Mouse (Mus musculus): Measurements from ENCODE around the gene Anxa1. TPM values are rescaled to one million over a fixed set of nuclear protein-coding genes. Genes with fewer than 3 reads are reported as not detected.
A peak's percentile ranks its signal among the peaks of the same experiment; 100 is the strongest.

The Anxa1 gene
- 10 to 100 TPM; 10.5 to 21.5 TPM for total RNA-seq (2021)
- long read RNA-seq, experiment 1, transcript Anxa1-201 (13 exons, 1,674 nt): major isoform, 19 of 21 reads
- long read RNA-seq, experiment 1, partial matches to known transcripts: 1 of 21 reads
- long read RNA-seq, experiment 1, other reads (novel, unspliced or antisense): 1 of 21 reads
- long read RNA-seq, experiment 2, transcript Anxa1-201 (13 exons, 1,674 nt): major isoform, 21 of 21 reads
- long read RNA-seq, experiment 2, partial matches to known transcripts: 0 of 21 reads
- long read RNA-seq, experiment 2, other reads (novel, unspliced or antisense): 0 of 21 reads

DNA sequence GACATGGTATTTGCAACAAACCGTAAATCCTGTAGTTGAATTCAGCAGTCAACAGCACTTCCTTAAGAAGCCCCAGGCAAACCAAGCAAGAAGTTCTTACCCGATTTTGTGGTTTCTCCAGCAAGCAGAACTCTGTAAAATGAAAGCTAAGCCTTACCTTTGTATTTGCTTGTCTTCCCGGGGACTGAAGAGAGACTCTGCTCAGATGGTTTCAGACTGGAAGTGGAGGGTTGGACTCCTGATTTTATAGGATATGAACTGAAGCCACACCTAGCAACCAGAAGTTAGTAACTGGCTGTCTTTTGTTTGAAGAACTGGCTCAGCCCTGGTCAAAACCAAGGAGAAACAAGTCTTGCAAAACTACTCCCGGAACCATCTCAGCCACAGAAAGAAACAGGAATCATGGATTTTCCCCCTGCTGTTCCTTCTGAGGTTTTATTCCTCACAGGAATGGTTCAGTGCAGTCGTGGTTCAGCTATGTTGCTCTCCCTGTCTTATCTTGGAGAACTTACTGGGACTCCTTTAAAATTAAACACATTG, at the start of gene Anxa1:
Gene Anxa1 (minus strand): TSS at position 490 of the 540 bp plus-strand sequence.
- peak; percentile 69 for DNase-seq (ENCODE audit: low spot score)

DNA sequence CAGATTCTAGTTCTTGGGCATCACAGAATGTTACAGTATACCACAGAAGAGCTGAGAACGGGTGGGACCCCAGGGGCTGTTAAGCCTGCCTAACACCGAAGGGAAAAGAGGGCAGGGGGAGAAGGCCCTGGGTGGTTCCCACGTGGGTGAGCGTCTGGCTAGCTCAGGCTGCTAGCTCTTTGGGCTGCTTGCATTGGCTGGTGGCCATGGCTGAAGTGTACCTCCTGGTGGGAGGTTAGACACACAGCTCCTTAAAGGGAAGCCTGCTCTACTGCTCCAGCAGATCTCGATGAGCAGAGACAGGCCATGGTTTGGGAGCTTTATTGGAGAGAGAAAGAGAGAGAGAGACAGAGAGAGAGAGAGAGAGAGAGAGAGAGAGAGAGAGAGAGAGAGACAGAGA, 46.3 kb upstream of the Anxa1 start:
- no peak for DNase-seq (ENCODE audit: low spot score)

DNA sequence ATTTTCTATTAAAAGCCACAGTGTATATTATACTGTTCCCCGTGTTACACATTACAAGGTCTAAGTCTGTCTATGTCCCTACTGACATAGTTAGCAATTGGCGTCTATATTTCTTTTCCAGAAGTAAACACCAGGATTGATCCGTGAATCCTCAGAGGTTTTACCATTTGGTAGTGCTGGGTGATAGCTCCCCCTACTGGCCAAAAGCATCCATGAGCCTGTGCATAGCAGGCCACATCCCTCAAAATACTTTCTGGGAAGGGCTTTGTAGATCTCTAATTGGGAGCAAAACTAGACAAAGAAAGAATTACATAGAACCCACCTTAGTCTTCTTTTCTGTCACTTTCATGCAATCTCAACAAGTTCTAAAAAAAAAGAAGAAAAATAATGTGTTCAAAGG, 43.8 kb upstream of the Anxa1 start:
- peak; percentile 54 for DNase-seq (ENCODE audit: low spot score)

DNA sequence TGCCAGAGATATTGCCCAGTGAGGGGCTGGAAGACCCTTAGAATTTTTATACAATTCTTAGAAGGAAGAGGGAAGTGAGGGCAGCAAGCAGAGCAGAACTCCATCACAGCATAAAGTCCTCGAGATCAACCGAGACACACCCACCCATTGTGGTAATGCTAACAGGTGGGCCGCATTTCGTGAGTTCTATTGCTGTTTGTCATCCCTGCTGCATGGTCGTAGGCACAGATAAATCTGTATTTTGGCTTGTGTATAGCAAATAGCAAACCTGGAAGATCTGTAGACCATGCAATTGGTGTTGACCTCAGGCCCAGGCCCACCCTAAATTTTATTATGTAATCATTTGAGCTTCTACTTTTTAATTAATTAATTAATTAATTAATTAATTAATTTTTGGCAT, 43.2 kb upstream of the Anxa1 start:
- DNase-seq (ENCODE audit: low spot score): no peak

DNA sequence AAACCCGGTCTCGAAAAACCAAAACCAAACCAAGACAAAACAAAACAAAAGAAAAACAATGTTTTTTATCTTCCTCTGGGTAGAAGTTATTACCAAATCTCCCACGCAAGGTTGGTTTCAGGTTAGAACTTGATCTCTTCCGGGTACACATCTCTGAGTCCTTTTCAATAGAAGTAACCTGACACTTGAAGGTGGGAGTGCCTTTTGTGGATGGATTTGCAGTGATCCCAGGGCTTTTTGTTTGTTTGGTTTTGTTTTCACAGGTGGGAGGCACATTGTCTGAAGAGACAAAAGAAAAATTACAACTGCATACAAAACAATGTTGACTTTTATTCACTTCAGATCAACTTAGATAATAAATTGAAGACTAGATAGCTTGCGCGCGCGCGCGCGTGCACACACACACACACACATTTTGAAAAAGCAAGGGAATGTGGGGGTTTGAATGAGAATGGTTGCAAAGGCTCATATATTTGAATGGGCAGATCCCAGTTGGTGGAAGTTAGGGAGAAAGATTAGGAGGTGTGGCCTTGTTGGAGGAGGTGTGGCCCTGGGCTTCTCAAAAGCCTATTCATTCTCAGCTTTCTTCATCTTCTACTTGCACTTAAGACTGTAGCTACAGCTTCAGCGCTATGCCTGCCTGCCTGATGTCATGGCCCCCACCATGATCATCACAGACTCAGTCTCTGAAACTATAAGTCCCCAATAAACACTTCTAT, 35.9 kb upstream of the Anxa1 start:
- no peak for DNase-seq (ENCODE audit: low spot score)

DNA sequence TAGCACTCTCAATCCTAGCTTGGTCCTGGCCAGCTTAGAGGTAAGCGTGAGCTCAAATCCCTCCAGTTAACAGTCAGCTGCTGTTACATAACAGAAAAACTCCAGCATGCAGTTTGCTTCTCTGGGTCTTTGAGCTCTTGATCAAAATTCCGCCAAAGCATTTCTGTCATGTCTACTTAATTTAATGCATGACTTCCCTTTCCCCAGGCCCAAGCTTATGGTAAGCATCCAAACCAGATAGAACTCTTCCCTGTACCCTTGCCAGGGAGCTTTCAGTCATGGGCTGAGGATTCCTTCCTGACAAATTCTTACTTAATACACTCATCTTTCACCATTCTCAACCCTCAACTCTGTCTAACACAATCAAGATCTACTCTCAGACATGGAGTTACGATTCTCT, 20.5 kb upstream of the Anxa1 start:
- no peak for DNase-seq (ENCODE audit: low spot score)

DNA sequence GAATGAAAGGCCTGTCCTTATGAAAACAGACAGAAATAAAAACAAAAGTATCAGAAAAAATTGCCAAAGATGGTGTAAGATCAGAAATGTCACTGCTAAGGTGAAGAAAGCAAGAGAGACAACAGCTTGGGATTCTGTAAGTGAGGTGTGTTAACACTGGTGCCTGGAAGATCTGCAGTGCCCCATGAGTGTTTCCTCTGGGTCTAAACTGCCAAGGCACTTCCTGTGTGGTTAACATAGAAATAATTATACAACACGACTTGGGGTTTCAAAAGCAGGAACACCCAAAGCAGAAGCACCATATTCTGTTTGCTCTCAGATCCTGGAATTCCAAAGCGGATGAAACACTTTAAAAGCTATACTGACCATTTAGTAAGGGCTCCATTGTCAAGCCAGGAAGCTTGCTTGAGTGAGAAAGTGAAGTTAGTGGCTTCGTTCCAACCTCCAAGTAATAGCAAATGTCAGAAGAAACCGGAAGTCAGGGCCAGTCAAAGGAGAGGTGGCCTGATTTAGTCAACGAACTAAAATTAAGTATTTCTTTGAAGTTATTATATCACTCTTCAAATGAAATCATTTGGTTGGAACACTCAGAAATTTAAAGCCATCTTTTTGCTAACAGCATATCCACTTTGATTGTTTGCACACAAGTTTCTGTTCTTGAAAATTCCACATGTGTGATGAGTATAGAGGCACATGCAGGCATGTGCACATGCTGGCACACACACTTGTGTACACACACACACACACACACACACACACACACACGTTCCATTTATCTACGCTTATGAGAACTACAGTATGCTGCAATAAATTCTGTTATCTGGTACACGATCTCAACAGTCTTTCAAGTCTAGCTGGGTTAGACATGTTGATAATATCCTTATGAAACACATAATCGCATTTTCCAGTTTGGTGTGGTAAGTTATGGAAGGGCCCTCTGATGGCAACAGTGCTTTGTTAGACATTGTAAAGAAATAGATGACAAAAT, 19.1 kb upstream of the Anxa1 start:
- no peak for DNase-seq (ENCODE audit: low spot score)

DNA sequence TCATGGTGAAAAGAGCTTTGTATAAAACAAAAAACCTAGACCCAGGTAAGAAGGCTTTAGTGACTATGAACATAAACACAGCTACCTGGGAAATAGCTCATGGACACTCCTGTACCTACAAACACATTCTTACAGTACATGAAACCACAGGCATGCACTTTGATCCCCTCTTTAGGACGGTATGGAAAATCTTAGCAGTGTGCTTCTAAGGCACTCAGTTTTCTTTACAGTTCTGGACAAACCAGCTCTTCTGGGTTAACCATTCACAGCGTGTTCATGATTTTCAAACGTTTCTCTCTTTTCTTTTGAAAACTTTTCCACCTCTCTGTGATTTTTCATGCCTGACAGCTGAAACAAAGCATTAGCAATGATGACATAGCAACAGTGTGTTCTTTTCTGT, 15.7 kb upstream of the Anxa1 start:
- DNase-seq (ENCODE audit: low spot score): no peak

DNA sequence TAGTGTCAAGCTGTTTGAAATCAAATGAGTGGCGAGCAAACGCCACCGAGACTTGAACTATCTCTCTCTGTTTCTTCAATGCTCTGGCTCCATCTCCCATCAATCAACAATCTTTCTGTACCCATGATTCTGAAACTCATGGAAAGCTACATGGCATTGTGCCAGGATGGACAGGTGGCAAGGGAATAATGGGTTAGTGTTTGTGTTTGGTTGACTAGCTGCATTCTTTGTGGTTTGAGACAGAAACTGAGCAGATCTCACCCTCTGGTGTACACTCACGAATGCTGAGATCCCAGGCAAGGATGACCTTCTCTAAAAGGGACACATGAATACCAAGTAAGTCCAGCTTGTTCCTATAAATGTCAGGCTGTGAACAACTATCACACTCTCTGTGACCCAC, 14.3 kb upstream of the Anxa1 start:
- no peak for DNase-seq (ENCODE audit: low spot score)

DNA sequence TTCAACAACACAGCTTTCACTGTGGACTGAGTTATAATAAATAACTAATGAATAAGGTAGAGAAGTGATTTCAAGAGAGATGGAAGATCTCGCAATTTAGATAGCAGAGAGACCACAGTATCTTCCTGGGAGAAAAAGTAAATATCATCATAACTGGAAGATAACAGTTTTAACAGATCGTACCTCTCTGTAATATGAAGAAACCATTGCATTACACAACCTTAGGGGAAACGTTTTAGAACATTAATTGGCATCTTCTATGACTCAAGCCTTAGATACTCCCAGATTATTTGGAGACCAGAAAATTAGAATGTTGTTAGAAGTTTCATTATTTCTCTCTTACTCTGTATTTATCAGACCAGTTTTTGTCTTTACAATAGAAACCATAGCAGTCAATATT, 13.0 kb upstream of the Anxa1 start:
- DNase-seq (ENCODE audit: low spot score): no peak

DNA sequence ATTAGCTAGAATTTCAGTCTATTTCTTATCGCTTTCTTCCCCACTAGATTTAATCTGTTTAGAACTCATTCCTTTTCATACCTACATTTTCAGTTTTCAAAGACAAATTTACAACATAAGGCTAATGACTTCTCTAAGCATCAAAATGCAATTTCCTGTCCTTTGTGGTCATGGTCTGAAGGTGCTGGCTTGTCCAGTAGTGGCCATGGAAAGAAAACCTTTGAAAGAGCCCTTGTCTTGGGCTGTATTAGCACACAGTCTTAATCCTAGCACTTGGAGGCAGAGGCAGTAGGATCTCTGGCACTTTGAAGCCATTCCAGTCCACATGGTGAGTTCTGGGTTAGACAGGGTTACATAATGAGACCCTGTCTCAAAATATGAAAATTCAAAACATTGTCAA, 12.5 kb upstream of the Anxa1 start:
- no peak for DNase-seq (ENCODE audit: low spot score)

DNA sequence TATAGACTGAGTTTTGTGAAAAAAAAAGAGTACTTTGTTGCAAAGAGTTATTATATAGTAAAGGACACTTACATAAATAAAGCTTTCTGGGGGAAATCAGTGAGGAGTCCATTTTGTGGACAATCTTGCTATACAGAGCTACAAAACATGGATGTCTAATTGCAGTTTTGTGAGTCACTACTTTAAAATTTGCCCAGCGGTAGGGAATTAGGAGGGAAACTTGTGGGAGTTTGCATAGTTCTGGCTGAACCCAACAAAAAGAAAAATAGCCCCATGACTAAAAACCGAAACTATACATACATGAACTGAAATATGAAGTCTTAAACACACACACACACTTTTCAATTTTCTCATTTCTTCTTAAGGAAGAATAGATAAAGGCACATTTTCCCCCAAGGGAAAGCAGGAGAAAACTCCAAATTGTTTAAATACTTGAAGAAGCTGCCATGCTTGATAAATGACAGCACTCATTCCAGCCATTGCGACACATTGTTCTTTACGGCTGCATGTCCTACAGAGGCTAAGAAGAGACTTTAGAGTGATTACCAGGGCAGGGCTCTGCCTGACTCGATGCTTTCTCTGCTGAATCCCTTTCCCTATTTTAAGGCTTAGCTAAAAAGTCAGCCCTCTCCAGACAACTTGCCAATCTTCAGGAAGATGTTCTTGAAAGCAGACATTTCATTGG, 11.9 kb upstream of the Anxa1 start:
- DNase-seq (ENCODE audit: low spot score): no peak

DNA sequence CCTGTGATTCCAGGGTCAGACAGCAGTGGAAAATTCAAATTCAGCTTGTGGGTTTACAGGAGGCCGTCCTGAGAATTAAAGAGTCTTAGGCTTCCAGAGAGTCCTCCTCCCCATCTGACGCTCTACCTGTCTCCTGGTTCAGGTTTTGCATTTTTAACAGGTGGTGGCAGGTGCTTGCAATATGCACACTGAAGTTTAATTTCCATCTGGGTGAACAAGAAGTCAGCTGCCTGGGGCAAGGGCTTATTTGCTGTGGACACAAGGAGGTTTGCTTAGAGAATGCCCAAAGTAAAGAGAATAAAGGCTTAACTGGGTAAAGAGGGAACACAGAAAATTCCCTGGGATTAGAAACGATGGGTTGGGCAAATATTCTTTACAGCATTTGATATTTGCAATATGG, 11.2 kb upstream of the Anxa1 start:
- DNase-seq (ENCODE audit: low spot score): no peak

DNA sequence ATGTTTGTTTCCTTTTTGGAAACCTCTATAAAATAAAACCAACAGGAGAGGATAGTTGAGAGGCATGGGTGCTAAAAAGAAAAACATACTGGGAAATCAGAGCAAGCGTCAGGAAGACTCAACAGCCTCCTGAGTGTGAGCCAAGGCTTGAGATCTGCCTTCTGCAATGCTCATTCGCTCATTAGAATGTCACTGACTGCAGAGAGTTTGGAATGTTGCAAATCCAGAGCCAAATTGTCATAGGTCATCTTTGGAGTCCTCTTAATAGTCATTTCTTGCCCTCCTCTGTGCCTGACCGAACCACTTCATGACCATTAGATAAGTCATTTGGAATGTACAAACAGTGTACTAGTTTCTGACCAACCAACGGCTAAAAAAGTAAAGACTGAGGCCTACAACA, 8.4 kb upstream of the Anxa1 start:
- peak; percentile 8 for DNase-seq (ENCODE audit: low spot score)

DNA sequence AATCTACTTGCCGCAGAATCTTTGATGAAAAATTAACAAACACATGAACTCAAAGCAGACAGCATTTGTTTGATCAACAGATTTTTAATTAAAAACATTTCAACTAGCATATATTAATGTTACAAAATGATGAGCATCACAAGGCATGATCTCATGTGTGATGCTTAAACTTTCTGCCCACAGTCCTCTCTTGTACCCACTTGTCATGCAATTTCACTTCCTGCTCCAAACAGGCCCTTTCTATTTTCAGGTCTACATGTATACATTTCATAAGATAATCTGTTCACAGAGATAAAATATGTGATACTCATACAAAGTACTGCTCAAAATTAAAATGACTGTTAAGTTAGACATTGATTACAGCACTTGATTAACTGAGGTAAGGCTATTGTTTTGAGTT, 6.3 kb upstream of the Anxa1 start:
- DNase-seq (ENCODE audit: low spot score): no peak

DNA sequence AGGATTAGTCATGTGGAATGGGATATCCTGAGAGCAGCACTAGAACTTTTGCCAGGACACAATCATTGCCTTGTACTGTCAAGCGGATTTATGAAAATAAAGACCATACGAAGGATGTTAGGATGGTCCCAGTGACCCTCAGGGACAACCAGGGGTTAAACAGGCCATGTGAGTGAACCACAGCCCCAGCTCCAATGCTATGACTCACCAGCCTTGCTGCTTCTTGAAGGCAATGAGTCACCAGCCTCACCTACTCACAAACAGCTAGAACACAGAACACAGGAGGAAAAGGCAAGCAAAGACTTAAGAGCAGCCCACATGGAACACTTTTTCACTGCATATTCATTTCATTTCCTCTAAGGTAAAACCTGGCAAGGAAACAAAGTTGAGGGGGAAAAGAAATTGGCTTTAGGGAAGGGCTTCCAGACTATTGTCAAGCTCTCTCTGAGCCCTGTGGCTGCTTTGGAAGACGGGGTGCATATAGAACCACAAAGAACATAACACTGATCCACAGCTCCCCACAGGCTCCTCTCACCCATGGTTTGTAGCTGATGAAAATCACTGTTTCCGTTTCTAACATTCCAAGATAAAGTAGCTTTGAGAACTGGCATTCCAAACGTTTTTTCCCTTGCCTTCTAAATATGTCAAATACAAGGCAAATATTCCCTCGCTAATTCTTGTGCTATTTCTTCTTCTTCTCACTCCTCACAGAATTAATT, 3.0 kb upstream of the Anxa1 start:
- DNase-seq (ENCODE audit: low spot score): no peak

DNA sequence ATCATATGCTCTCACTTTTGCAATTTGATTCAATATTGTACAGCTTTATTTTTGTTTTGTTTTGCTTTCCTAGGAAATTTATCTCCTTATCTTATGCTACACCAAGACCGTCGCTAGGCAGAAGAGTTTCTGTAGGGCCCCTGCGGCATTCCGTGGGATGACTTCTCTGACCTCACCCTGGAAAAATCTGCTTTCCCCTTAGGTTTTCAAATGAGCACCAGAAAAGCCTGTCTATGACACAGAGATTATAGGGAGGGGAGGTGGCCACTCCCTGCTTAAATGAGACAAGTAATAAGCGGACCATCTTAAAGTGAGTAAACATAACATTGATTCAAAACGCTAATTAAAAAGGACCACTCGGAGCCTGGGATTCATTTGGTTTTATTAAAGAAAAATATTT, 1.0 kb downstream of the Anxa1 start:
- peak; percentile 34 for DNase-seq (ENCODE audit: low spot score)

DNA sequence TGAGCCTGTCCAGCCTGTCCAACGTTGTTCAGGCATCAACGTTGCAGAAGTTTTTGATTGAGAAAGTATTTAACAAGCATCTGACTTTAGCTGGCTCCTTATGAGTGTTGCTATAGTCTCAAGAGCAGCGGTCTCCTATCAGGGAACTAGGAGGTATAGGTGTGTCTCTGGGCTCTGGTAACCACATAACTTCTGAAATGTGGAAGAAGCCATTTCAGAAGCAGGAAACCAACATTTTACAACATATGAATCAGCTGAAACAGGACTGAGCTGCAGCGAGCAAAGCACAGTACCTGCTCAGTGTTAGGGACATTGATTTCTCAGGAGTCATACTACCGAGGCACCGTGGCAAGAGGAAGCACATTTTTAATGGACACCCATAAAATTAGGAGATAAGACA, 1.5 kb downstream of the Anxa1 start:
- DNase-seq (ENCODE audit: low spot score): no peak

DNA sequence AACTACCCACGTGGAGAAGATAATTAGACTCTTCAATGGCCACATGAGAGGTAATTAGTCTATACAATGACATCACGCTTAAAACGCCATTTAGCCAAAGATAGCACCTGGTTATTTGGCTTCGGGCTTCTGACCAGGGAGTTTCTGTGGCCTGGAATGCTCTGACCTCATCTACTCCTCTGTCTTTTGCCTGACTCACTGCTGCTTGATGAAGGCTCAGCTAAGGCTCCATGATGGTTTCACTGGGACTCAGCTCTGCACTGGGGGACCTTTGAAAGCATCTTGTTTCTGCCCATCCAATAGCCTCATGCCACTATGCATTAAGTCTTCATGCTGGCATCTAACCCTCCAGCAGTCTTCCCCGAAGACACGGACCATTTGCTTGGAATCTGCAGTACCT, 2.5 kb downstream of the Anxa1 start:
- DNase-seq (ENCODE audit: low spot score): no peak

DNA sequence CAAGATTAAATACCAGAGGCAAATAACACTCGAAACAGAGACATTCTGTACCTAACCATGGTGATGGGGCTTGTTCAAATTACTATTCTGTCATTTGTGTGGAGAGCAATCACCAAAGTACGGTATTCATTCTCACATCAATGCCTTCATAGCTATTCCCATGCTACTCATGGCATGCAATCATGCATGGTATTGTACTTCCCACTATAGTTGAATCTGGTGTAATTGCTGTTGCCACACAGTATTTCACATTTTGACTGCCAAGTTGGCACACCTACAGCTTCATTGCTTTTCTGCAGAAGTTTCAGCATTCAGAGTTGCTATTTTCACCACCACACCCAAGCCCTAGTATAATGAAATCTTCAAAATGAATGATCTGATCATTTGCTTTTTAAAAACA, 4.4 kb downstream of the Anxa1 start:
- DNase-seq (ENCODE audit: low spot score): peak; percentile 16

DNA sequence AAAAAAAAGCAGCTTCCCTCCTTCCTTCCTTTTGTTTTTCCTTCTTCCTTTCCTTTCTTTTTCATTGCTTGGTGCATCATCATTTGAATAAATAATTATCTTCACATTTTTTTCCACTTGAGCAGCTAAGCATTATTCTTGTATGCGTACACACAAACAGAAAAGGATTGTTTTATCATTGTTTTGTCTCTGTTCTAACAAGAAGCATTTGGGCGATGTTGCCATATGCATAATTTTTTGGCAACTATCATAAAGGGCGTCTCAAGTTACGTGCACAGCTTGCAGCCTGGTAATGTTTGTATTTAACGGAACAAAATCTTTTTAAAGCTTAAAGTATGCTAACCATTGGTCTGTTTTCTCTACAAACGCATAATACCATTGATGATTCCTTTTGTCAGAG, 5.1 kb downstream of the Anxa1 start:
- DNase-seq (ENCODE audit: low spot score): no peak

All from gastrocnemius, adult 18-20 months (tissue).